Mouse (Mus musculus) myocyte (in vitro differentiated cells): ENCODE measurements around the gene Fam131a. TPM values are rescaled to one million over a fixed set of nuclear protein-coding genes. Genes with fewer than 3 reads are reported as not detected.

Experiments used
- H3K27me3 ChIP-seq: one replicate; pipeline ENCODE4 v1.6.1; 2011; ENCODE audit not compliant: control insufficient read depth, insufficient read depth, insufficient read length
- H3K36me3 ChIP-seq: one replicate; pipeline ENCODE4 v1.6.1; 2011; ENCODE audit not compliant: control insufficient read depth, insufficient read depth
- H3K4me2 ChIP-seq: one replicate; pipeline ENCODE4 v1.6.1; 2011; ENCODE audit warnings: low read depth, control low read depth
- H3K4me3 ChIP-seq: one replicate; pipeline ENCODE4 v1.5.1; 2011; ENCODE audit warnings: mild to moderate bottlenecking, control low read depth, moderate library complexity
- H3K79me2 ChIP-seq: one replicate; pipeline ENCODE4 v1.6.1; 2011; ENCODE audit not compliant: control insufficient read depth, insufficient read depth
- H3ac ChIP-seq: one replicate; pipeline ENCODE4 v1.6.1; 2011; ENCODE audit not compliant: control insufficient read depth, insufficient read length
- CEBPB ChIP-seq: IDR thresholded peaks from 2 replicates; pipeline ENCODE4 v1.6.1; 2011; ENCODE audit warnings: mild to moderate bottlenecking, moderate library complexity; ENCODE audit not compliant: poor library complexity, insufficient read depth, severe bottlenecking
- E2F4 ChIP-seq: IDR thresholded peaks from one replicate; pipeline ENCODE4 v1.6.1; 2011; ENCODE audit warnings: mild to moderate bottlenecking, control low read depth, moderate library complexity; ENCODE audit not compliant: insufficient read depth
- MAX ChIP-seq: IDR thresholded peaks from one replicate; pipeline ENCODE4 v1.6.1; 2011; ENCODE audit warnings: low read depth, mild to moderate bottlenecking, control low read depth
- MYOD1 ChIP-seq, 3 experiments: IDR thresholded peaks; one replicate each; pipeline ENCODE4 v1.6.1; 2011; ENCODE audit warnings: control low read depth in 2 of 3, low read depth in 2 of 3, mild to moderate bottlenecking in 2 of 3, moderate library complexity in 1 of 3; ENCODE audit not compliant: insufficient read length in 2 of 3, control insufficient read depth in 1 of 3
- MYOG ChIP-seq, 3 experiments: IDR thresholded peaks; one replicate each; pipeline ENCODE4 v1.6.1; 2011; ENCODE audit warnings: control low read depth in 2 of 3, low read depth in 2 of 3, mild to moderate bottlenecking in 2 of 3; ENCODE audit not compliant: insufficient read length in 2 of 3, control insufficient read depth in 1 of 3, insufficient read depth in 1 of 3
- POLR2A ChIP-seq: IDR thresholded peaks from one replicate; pipeline ENCODE4 v1.6.1; 2011; ENCODE audit warnings: low read depth, mild to moderate bottlenecking, control low read depth, moderate library complexity; ENCODE audit not compliant: insufficient read length
- POLR2AphosphoS2 ChIP-seq: IDR thresholded peaks from one replicate; pipeline ENCODE4 v1.6.1; 2011; ENCODE audit warnings: low read depth, control low read depth; ENCODE audit not compliant: insufficient read length
- REST ChIP-seq: IDR thresholded peaks from one replicate; pipeline ENCODE4 v1.6.1; 2011; ENCODE audit warnings: mild to moderate bottlenecking, control low read depth, moderate library complexity; ENCODE audit not compliant: insufficient read depth, insufficient read length
- SRF ChIP-seq: IDR thresholded peaks from one replicate; pipeline ENCODE4 v1.6.1; 2011; ENCODE audit warnings: low read depth; ENCODE audit not compliant: control insufficient read depth, insufficient read length
- TCF12 ChIP-seq: IDR thresholded peaks from one replicate; pipeline ENCODE4 v1.6.1; 2011; ENCODE audit warnings: mild to moderate bottlenecking, control low read depth; ENCODE audit not compliant: poor library complexity, insufficient read depth, severe bottlenecking
- TCF3 ChIP-seq: IDR thresholded peaks from one replicate; pipeline ENCODE4 v1.6.1; 2011; ENCODE audit warnings: low read depth, control low read depth; ENCODE audit not compliant: insufficient read length
- USF1 ChIP-seq: IDR thresholded peaks from one replicate; pipeline ENCODE4 v1.6.1; 2011; ENCODE audit warnings: low read depth, mild to moderate bottlenecking, control low read depth, moderate library complexity
- polyA plus RNA-seq: library from polyadenylated mRNA; unstranded; fragments of >200 nt; fragmentation: generic; extraction: Trizol; gene quantifications from one replicate; pipeline ENCODE4 v1.2.1, GENCODE M21; 2012; ENCODE audit warnings: missing spikeins

Gene Fam131a
- polyA plus RNA-seq, 1 experiment, result 0.62 TPM

- H3K79me2 ChIP-seq, result no peaks in the 10 kb centered on the region
- TF ChIP-seq REST, result no peak
- peak in 2 of 3 experiments; percentile 83 to 87 for TF ChIP-seq MYOD1 (IDR thresholded peaks at IDR 0.05; ENCODE audit: control insufficient read depth in 1 of 3, insufficient read length in 2 of 3, low read depth in 2 of 3)
- TF ChIP-seq SRF, result no peak
- TF ChIP-seq TCF3, result peak; percentile 24
- TF ChIP-seq TCF12, result peak; percentile 47
- TF ChIP-seq E2F4, result no peak
- TF ChIP-seq MYOG (IDR thresholded peaks at IDR 0.05; ENCODE audit: control insufficient read depth in 1 of 3, insufficient read depth in 1 of 3, insufficient read length in 2 of 3, low read depth in 2 of 3), result peak; percentile 63 to 95 (median 79)
- TF ChIP-seq CEBPB, result no peak
- no peak overlapping the region for H3ac ChIP-seq
- H3K36me3 ChIP-seq, result no peaks in the 10 kb centered on the region
- no peaks in the 10 kb centered on the region for H3K27me3 ChIP-seq
- H3K4me2 ChIP-seq, result no peak overlapping the region
- no peak overlapping the region for H3K4me3 ChIP-seq
Observed at GRCm38 (mm10) chr16:20701729-20702521, 8.9 kb downstream of the Fam131a start.

DNA sequence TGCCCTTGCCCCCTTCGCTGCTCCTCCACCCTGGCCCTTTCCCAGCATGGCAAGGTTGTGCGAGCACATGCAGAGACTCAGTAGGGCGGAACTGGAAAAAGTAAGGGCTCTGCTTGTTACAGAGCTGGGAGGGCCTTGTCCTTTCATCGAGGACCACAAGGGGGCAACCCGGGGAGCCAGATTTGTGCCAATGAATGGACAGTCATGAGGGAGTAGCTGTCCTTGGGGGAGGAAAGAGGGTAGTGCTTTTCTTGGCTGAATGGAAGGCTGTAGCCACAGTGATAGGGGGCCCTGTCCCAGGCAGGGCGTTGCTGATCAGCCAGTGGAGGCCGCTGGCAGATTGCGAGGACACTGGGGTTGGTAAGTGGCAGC is 9.5 kb downstream of the Fam131a start:
- H3K79me2 ChIP-seq, result no peaks in the 10 kb centered on the region
- H3K36me3 ChIP-seq, result no peaks in the 10 kb centered on the region
- no peak overlapping the region for H3K4me2 ChIP-seq
- no peak overlapping the region for H3ac ChIP-seq
- H3K27me3 ChIP-seq, result no peaks in the 10 kb centered on the region
- TF ChIP-seq MYOG (IDR thresholded peaks at IDR 0.05; ENCODE audit: control insufficient read depth in 1 of 3, insufficient read depth in 1 of 3, insufficient read length in 2 of 3, low read depth in 2 of 3), result no peak
- no peak for TF ChIP-seq USF1
- no peak for TF ChIP-seq MAX
- no peak for TF ChIP-seq POLR2AphosphoS2
- no peak for TF ChIP-seq REST
- TF ChIP-seq CEBPB, result no peak
- TF ChIP-seq E2F4, result no peak
- TF ChIP-seq POLR2A, result no peak
- TF ChIP-seq TCF3, result no peak
- TF ChIP-seq TCF12, result no peak
- TF ChIP-seq MYOD1 (IDR thresholded peaks at IDR 0.05; ENCODE audit: control insufficient read depth in 1 of 3, insufficient read length in 2 of 3, low read depth in 2 of 3), result no peak
- no peak for TF ChIP-seq SRF
- H3K4me3 ChIP-seq, result no peak overlapping the region

- Histone ChIP-seq H3K79me2 (no peaks in the 10 kb centered on the region), H3K27me3 (no peaks in the 10 kb centered on the region), H3K4me3 (no peak overlapping the region), H3K4me2 (no peak overlapping the region), H3ac (no peak overlapping the region), H3K36me3 (no peaks in the 10 kb centered on the region)
- TF ChIP-seq TCF3 (no peak), TCF12 (no peak), MYOG (IDR thresholded peaks at IDR 0.05; ENCODE audit: control insufficient read depth in 1 of 3, insufficient read depth in 1 of 3, insufficient read length in 2 of 3, low read depth in 2 of 3) (no peak), SRF (no peak), MYOD1 (IDR thresholded peaks at IDR 0.05; ENCODE audit: control insufficient read depth in 1 of 3, insufficient read length in 2 of 3, low read depth in 2 of 3) (no peak), POLR2AphosphoS2 (no peak), REST (no peak), CEBPB (no peak), USF1 (no peak), MAX (no peak), E2F4 (no peak)
Observed at GRCm38 (mm10) chr16:20703071-20703470, 10.0 kb downstream of the Fam131a start.

- Histone ChIP-seq H3K4me2 (no peak overlapping the region), H3ac (no peak overlapping the region), H3K79me2 (no peaks in the 10 kb centered on the region), H3K27me3 (no peaks in the 10 kb centered on the region), H3K4me3 (no peak overlapping the region), H3K36me3 (no peaks in the 10 kb centered on the region)
- no peak for TF ChIP-seq POLR2AphosphoS2
- no peak for TF ChIP-seq REST
- TF ChIP-seq MYOG (IDR thresholded peaks at IDR 0.05; ENCODE audit: control insufficient read depth in 1 of 3, insufficient read depth in 1 of 3, insufficient read length in 2 of 3, low read depth in 2 of 3), result no peak
- TF ChIP-seq MAX, result no peak
- TF ChIP-seq USF1, result no peak
- TF ChIP-seq TCF12, result no peak
- TF ChIP-seq CEBPB, result no peak
Observed at GRCm38 (mm10) chr16:20703699-20704400, 10.8 kb downstream of the Fam131a start.

DNA sequence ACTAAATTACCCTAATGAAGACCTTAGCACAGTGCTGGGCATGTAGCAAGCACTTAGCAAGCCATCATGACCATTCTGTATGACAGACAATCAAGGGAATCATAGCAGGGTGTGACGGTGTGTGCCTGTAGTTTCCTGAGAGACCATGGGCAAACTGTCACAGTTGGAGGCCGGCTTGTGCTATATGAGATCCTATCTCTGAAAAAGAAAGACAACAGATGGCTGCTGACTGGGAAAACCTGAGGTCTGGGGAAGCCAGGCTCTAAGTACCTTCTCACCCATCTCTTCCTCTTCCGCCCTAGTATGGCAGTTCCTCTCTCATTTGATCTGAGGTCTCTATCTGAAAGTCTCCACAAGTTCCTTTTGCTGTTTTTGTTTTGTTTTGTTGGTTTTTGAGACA is 12.7 kb downstream of the Fam131a start:
- Histone ChIP-seq H3ac (no peak overlapping the region), H3K4me3 (no peak overlapping the region), H3K79me2 (no peaks in the 10 kb centered on the region), H3K4me2 (no peak overlapping the region), H3K27me3 (no peaks in the 10 kb centered on the region), H3K36me3 (no peaks in the 10 kb centered on the region)
- TF ChIP-seq CEBPB, result no peak
